Mouse (Mus musculus) kidney, postnatal 14 days (tissue): ENCODE results near the gene Pde2a.

Experiments
- DNase-seq: peaks from one replicate; pipeline ENCODE4 v3.0.0; 2022; ENCODE audit warnings: mixed read lengths

Pde2a gene

GRCm38 (mm10) chr7:101476493-101476892 is 55.0 kb downstream of the Pde2a start:
- DNase-seq = no peak

- no peak for DNase-seq
Measured at GRCm38 (mm10) chr7:101477200-101477599, 55.7 kb downstream of the Pde2a start.

GRCm38 (mm10) chr7:101478099-101478498 is 56.6 kb downstream of the Pde2a start:
- DNase-seq = no peak

GRCm38 (mm10) chr7:101479841-101480240 is 58.4 kb downstream of the Pde2a start:
- no peak for DNase-seq

- DNase-seq = peak; percentile 22
Measured at GRCm38 (mm10) chr7:101480671-101481070, 59.2 kb downstream of the Pde2a start.

- peak; percentile 57 for DNase-seq
Measured at GRCm38 (mm10) chr7:101481872-101482498, 60.5 kb downstream of the Pde2a start.

- no peak for DNase-seq
Measured at GRCm38 (mm10) chr7:101482499-101483081, 61.1 kb downstream of the Pde2a start.

GRCm38 (mm10) chr7:101483498-101484115 is 62.1 kb downstream of the Pde2a start:
- no peak for DNase-seq

GRCm38 (mm10) chr7:101487102-101487501 is 65.6 kb downstream of the Pde2a start:
- no peak for DNase-seq

- DNase-seq = peak; percentile 56
Measured at GRCm38 (mm10) chr7:101490952-101491351, 69.5 kb downstream of the Pde2a start.

GRCm38 (mm10) chr7:101498385-101498784 is 76.9 kb downstream of the Pde2a start:
- no peak for DNase-seq

- DNase-seq = no peak
Measured at GRCm38 (mm10) chr7:101499251-101499650, 77.8 kb downstream of the Pde2a start.

- DNase-seq = no peak
Measured at GRCm38 (mm10) chr7:101499701-101500100, 78.2 kb downstream of the Pde2a start.

GRCm38 (mm10) chr7:101501236-101501635 is 79.7 kb downstream of the Pde2a start:
- DNase-seq = no peak

GRCm38 (mm10) chr7:101501675-101502074 is 80.2 kb downstream of the Pde2a start:
- DNase-seq = no peak

- peak; percentile 76 for DNase-seq
Measured at GRCm38 (mm10) chr7:101503351-101503750, 81.9 kb downstream of the Pde2a start.

- no peak for DNase-seq
Measured at GRCm38 (mm10) chr7:101503803-101504202, 82.3 kb downstream of the Pde2a start.

- peak; percentile 40 for DNase-seq
Measured at GRCm38 (mm10) chr7:101504507-101504906, 83.0 kb downstream of the Pde2a start.

- DNase-seq = no peak
Measured at GRCm38 (mm10) chr7:101509212-101509611, 87.7 kb downstream of the Pde2a start.

GRCm38 (mm10) chr7:101513655-101514054 is 92.2 kb downstream of the Pde2a start:
- DNase-seq = no peak

- DNase-seq = no peak
Measured at GRCm38 (mm10) chr7:101514768-101515167, 93.3 kb downstream of the Pde2a start.

- no peak for DNase-seq
Measured at GRCm38 (mm10) chr7:101515295-101515694, 93.8 kb downstream of the Pde2a start.

- no peak for DNase-seq
Measured at GRCm38 (mm10) chr7:101516460-101516859, 95.0 kb downstream of the Pde2a start.

GRCm38 (mm10) chr7:101521696-101522095 is 100.2 kb downstream of the Pde2a start:
- DNase-seq = no peak
